Mouse (Mus musculus): ENCODE measurements around the gene Rassf4. TPM values are rescaled to one million over a fixed set of nuclear protein-coding genes. Genes with fewer than 3 reads are reported as not detected.

Gene Rassf4
- polyA plus RNA-seq, 1 experiment from 2014 or later, result 7.2 TPM

GRCm38 (mm10) chr6:116647763-116648162 is 26.0 kb downstream of the Rassf4 start:
- Histone ChIP-seq H3K27ac (peak overlapping the region; percentile 36; the same call in 1 of the 2 replicates), H3K4me1 (peaks cover 46% of the 10 kb centered on the region), H3K36me3 (no peaks in the 10 kb centered on the region), H3K27me3 (ENCODE audit: insufficient read depth, poor library complexity, severe bottlenecking) (no peaks in the 10 kb centered on the region), H3K9me3 (no peaks in the 10 kb centered on the region), H3K4me3 (no peak overlapping the region)
- 70% methylated on average over 12 of the region's 12 CpGs for WGBS
- no peak for DNase-seq (ENCODE audit: low spot score)

DNA sequence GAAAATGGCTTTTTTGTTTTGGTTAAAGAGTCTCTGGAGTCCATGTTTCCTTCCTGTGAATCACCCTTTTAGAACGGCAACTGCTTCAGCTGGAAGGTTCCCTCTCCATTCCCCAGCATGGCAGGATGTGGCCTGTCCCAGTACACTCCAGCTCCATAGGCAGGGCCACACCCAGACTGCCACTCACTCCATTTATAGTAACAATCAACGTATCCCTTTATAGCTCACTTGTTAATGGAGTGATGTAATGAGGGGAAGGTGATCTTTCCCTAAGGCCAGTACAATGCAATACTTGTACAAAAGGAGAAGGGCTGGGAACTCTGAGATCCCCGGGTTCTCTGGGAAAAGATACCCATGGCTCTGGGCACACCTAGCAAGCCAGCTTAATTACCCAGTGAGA is 29.4 kb downstream of the Rassf4 start:
- no peak for DNase-seq (ENCODE audit: low spot score)
- Histone ChIP-seq H3K4me3 (no peak overlapping the region), H3K9me3 (no peaks in the 10 kb centered on the region), H3K27ac (peak overlapping the region; percentile 78), H3K27me3 (ENCODE audit: insufficient read depth, poor library complexity, severe bottlenecking) (no peaks in the 10 kb centered on the region), H3K36me3 (no peaks in the 10 kb centered on the region), H3K4me1 (peaks cover 29% of the 10 kb centered on the region)
- 30% methylated on average over 3 of the region's 3 CpGs for WGBS

- no peaks in the 10 kb centered on the region for H3K36me3 ChIP-seq
- H3K4me1 ChIP-seq, result peaks cover 30% of the 10 kb centered on the region
- H3K9me3 ChIP-seq, result no peaks in the 10 kb centered on the region
- no peaks in the 10 kb centered on the region for H3K27me3 ChIP-seq (ENCODE audit: insufficient read depth, poor library complexity, severe bottlenecking)
- H3K4me3 ChIP-seq, result no peak overlapping the region
- DNase-seq (ENCODE audit: low spot score), result no peak
- 56% methylated on average over 4 of the region's 4 CpGs for WGBS
- peak overlapping the region; percentile 78 for H3K27ac ChIP-seq
Measured at GRCm38 (mm10) chr6:116643881-116644280, 29.9 kb downstream of the Rassf4 start.

DNA sequence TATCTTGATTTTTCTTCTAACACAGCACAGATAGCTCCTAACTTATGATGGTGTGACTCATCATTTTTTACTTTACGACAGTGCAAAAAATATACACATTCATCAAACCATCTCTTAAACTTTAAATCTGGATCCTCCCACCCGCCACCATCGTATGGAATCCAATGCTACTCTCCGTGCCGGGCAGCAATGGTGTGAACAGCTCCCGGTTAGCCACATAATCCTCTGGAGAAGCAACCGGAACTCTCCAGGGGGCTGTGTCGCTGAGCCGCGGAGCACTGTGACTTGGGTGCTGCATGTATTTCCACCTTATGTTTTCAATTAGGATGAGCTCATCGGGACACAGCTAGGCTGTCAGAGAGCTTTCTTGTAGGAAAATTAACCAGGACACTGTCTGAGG is 30.8 kb downstream of the Rassf4 start:
- H3K4me3 ChIP-seq, result no peak overlapping the region
- H3K27ac ChIP-seq, result peak overlapping the region; percentile 9; the same call in 1 of the 2 replicates
- WGBS, result 78% methylated on average over 11 of the region's 11 CpGs
- no peak for DNase-seq (ENCODE audit: low spot score)
- no peaks in the 10 kb centered on the region for H3K36me3 ChIP-seq
- H3K9me3 ChIP-seq, result no peaks in the 10 kb centered on the region
- no peaks in the 10 kb centered on the region for H3K27me3 ChIP-seq (ENCODE audit: insufficient read depth, poor library complexity, severe bottlenecking)
- peaks cover 39% of the 10 kb centered on the region for H3K4me1 ChIP-seq

GRCm38 (mm10) chr6:116639663-116640062 is 34.1 kb downstream of the Rassf4 start:
- H3K4me1 ChIP-seq, result peaks cover 55% of the 10 kb centered on the region
- peak overlapping the region; percentile 36; the same call in 1 of the 2 replicates for H3K27ac ChIP-seq
- 49% methylated on average over 2 of the region's 2 CpGs for WGBS
- H3K36me3 ChIP-seq, result no peaks in the 10 kb centered on the region
- DNase-seq (ENCODE audit: low spot score), result no peak
- H3K9me3 ChIP-seq, result no peaks in the 10 kb centered on the region
- no peaks in the 10 kb centered on the region for H3K27me3 ChIP-seq (ENCODE audit: insufficient read depth, poor library complexity, severe bottlenecking)
- H3K4me3 ChIP-seq, result no peak overlapping the region

DNA sequence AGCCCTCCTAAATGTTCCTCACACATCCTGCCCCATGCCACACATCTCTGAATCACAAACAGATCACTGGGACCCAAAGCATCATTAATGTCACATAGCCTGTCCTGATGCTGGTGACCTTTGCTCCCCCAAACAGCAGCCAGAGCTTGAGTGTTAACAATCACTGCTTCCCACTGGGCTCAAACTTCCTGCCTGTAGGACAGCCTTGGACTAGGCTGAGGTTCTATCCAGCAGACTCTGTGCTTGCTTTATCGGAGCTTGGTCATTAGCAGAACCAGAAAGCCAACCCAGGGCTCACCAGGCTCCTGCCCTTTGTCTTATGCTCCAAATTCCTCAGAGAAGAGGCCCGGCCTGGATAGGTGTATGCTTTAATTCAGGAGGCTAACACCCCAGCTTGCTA is 34.9 kb downstream of the Rassf4 start:
- 0 out of 2 replicates have a peak overlapping the region, but pooled peaks have one; percentile 33 for H3K27ac ChIP-seq
- no peaks in the 10 kb centered on the region for H3K27me3 ChIP-seq (ENCODE audit: insufficient read depth, poor library complexity, severe bottlenecking)
- WGBS, result 75% methylated on average over 2 of the region's 2 CpGs
- no peaks in the 10 kb centered on the region for H3K36me3 ChIP-seq
- H3K9me3 ChIP-seq, result no peaks in the 10 kb centered on the region
- no peak overlapping the region for H3K4me3 ChIP-seq
- peaks cover 52% of the 10 kb centered on the region for H3K4me1 ChIP-seq
- DNase-seq (ENCODE audit: low spot score), result no peak

DNA sequence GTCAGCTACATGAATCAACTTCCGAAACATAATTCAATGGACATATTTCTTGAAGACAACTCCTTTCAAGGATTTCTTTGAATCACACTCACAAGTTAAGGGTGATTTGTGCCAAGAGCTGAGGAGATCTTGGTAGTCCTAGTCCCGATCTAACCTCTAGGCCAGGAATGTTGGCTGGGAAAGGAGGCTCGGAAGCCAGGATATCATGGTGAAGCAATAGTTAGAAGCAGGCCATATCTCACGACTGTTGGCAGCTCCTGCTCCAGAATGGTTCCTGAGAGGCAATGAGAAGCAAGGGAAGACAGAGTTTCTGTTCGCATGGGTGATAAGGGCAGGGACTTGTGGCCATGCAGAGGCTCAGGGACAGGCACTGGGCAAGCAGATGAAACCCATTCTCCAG is 36.3 kb downstream of the Rassf4 start:
- no peaks in the 10 kb centered on the region for H3K27me3 ChIP-seq (ENCODE audit: insufficient read depth, poor library complexity, severe bottlenecking)
- no peaks in the 10 kb centered on the region for H3K9me3 ChIP-seq
- 71% methylated on average over 5 of the region's 5 CpGs for WGBS
- no peak for DNase-seq (ENCODE audit: low spot score)
- peaks cover 50% of the 10 kb centered on the region for H3K4me1 ChIP-seq
- H3K4me3 ChIP-seq, result no peak overlapping the region
- H3K36me3 ChIP-seq, result no peaks in the 10 kb centered on the region
- H3K27ac ChIP-seq, result peak overlapping the region; percentile 33; the same call in 1 of the 2 replicates

GRCm38 (mm10) chr6:116636581-116637235 is 37.0 kb downstream of the Rassf4 start:
- H3K27me3 ChIP-seq (ENCODE audit: insufficient read depth, poor library complexity, severe bottlenecking), result no peaks in the 10 kb centered on the region
- no peaks in the 10 kb centered on the region for H3K9me3 ChIP-seq
- no peaks in the 10 kb centered on the region for H3K36me3 ChIP-seq
- no peak overlapping the region for H3K4me3 ChIP-seq
- peak overlapping the region; percentile 91; the same call in 1 of the 2 replicates for H3K27ac ChIP-seq
- DNase-seq (ENCODE audit: low spot score), result peak; percentile 57
- WGBS, result 78% methylated on average over 9 of the region's 9 CpGs
- H3K4me1 ChIP-seq, result peaks cover 50% of the 10 kb centered on the region

DNA sequence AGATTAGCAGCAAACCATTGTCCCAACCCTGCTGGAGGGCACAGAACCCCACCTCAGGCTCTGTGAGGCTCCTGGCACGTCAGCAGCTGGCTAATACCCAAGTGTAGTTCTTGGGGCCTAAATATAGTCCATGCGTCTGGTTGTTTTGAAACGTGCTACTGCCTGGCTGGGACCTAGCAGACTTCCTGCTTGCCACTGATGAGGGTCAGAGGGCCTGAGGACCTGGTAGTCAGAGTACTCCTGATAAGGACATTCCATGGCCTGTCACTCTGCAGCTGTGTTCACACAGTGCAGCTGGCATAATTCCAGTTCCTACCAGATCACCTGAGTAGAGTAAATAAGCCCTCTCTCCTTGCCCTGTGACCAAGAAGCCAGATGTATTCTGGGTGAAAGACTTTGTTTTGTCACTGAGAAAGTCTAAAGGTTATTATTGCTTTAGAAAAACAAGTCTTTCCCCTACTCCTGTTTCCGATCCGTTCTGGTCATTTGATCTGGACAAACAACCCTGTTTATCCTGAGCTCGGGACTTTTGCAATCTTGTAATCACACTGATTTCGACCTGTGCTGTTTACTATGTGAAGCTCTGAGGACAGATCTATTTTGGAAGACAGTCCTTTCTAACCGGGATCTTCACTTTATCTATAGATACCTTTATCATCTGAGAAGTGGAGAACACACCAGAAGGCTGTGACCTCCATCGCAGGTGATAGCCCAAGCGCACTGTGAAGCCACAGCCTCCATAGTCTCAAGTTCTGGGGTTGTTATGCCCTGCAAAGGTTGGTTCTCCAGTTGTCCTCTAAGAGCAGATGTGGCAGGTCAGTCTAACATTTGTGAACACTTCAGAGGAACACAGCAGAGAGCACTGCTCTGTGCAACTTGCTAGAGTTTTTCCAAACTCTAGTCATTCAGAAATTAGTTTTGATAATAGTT is 38.2 kb downstream of the Rassf4 start:
- Histone ChIP-seq H3K36me3 (no peaks in the 10 kb centered on the region), H3K4me1 (peaks cover 50% of the 10 kb centered on the region), H3K4me3 (no peak overlapping the region), H3K9me3 (no peaks in the 10 kb centered on the region), H3K27ac (peak overlapping the region; percentile 91), H3K27me3 (ENCODE audit: insufficient read depth, poor library complexity, severe bottlenecking) (no peaks in the 10 kb centered on the region)
- WGBS, result 23% methylated on average over 10 of the region's 10 CpGs
- DNase-seq (ENCODE audit: low spot score), result peak; percentile 94

- DNase-seq (ENCODE audit: low spot score), result peak; percentile 64
- Histone ChIP-seq H3K4me3 (no peak overlapping the region), H3K36me3 (no peaks in the 10 kb centered on the region), H3K27ac (peak overlapping the region; percentile 91), H3K9me3 (no peaks in the 10 kb centered on the region), H3K4me1 (peaks cover 41% of the 10 kb centered on the region), H3K27me3 (ENCODE audit: insufficient read depth, poor library complexity, severe bottlenecking) (no peaks in the 10 kb centered on the region)
- 87% methylated on average over 17 of the region's 17 CpGs for WGBS
Measured at GRCm38 (mm10) chr6:116633741-116634695, 39.7 kb downstream of the Rassf4 start.

GRCm38 (mm10) chr6:116632129-116632528 is 41.6 kb downstream of the Rassf4 start:
- WGBS, result 57% methylated on average over 1 of the region's 1 CpGs
- peak; percentile 78 for DNase-seq (ENCODE audit: low spot score)
- no peaks in the 10 kb centered on the region for H3K9me3 ChIP-seq
- no peak overlapping the region for H3K27ac ChIP-seq
- H3K4me1 ChIP-seq, result peaks cover 27% of the 10 kb centered on the region
- no peak overlapping the region for H3K4me3 ChIP-seq
- H3K27me3 ChIP-seq (ENCODE audit: insufficient read depth, poor library complexity, severe bottlenecking), result no peaks in the 10 kb centered on the region
- H3K36me3 ChIP-seq, result peaks cover under 1% of the 10 kb centered on the region; the same call in 1 of the 2 replicates

- peak; percentile 66 for DNase-seq (ENCODE audit: low spot score)
- no peak overlapping the region for H3K4me3 ChIP-seq
- WGBS, result 89% methylated on average over 10 of the region's 10 CpGs
- H3K27ac ChIP-seq, result 0 out of 2 replicates have a peak overlapping the region, but pooled peaks have one; percentile 29
- peaks cover 22% of the 10 kb centered on the region for H3K36me3 ChIP-seq
- no peaks in the 10 kb centered on the region for H3K9me3 ChIP-seq
- H3K27me3 ChIP-seq (ENCODE audit: insufficient read depth, poor library complexity, severe bottlenecking), result no peaks in the 10 kb centered on the region
- H3K4me1 ChIP-seq, result peaks cover 6% of the 10 kb centered on the region
Measured at GRCm38 (mm10) chr6:116629766-116630165, 44.0 kb downstream of the Rassf4 start.
